ENCODE assay signal across 9 mouse cellular contexts in genomic region chr4:47122051-47122706, GRCm38 (mm10). TPM values are rescaled to one million over a fixed set of nuclear protein-coding genes. Genes with fewer than 3 reads are reported as not detected.
A peak's percentile ranks its signal among the peaks of the same experiment; 100 is the strongest.
DNase-seq lines count a peak whose midpoint lies in the region; ATAC-seq and TF ChIP-seq lines count a peak whose summit lies in the region.
"Had no signal": no experiment of that assay in that cellular context is flagged by ENCODE, and none has a peak within 500 bp of the region (broad histone marks: within the 10 kb centered on the region; RNA-seq: fewer than 3 reads in every experiment).

No protein-coding gene starts in this region.

- intact Hi-C loops in heart, adult 2 months (cut with DNase I), result loop anchor here (5.0 kb wide), 1 partner anchor 55 kb away; no protein-coding TSS in a partner anchor

- H3K9ac ChIP-seq in heart, adult 2 months (ENCODE audit: low read depth, low read length), result no peak overlapping the region
- H3K9ac ChIP-seq in forebrain, postnatal 0 days, result no peak overlapping the region
- H3K9ac ChIP-seq: embryonic facial prominence, embryonic 12.5 days had no signal

- no peak overlapping the region for H3K4me2 ChIP-seq in forebrain, postnatal 0 days (ENCODE audit: low read depth)
- H3K4me2 ChIP-seq: embryonic facial prominence, embryonic 12.5 days had no signal

- DNase-seq in heart, adult 2 months, result peak; percentile 33 to 65
- DNase-seq in heart, embryonic 10.5 days (ENCODE audit: low spot score), result no peak
- peak; percentile 74 for DNase-seq in brain, embryonic 14.5 days (ENCODE audit: low read depth)
- peak; percentile 85 for DNase-seq in forebrain, postnatal 0 days
- DNase-seq in kidney, postnatal 4 days, result peak; percentile 87
- DNase-seq in testis, postnatal 10 days (ENCODE audit: low spot score), result peak; percentile 86

- 59% methylated on average over 13 of the region's 13 CpGs for WGBS in heart, adult 2 months
- 58% methylated on average over 13 of the region's 13 CpGs for WGBS in heart, embryonic 10.5 days
- WGBS in forebrain, postnatal 0 days, result 61% methylated on average over 13 of the region's 13 CpGs

- no peaks in the 10 kb centered on the region for H3K36me3 ChIP-seq in heart, adult 2 months (ENCODE audit: control insufficient read depth, insufficient read depth, low read length)
- H3K36me3 ChIP-seq in heart, embryonic 10.5 days, result no peaks in the 10 kb centered on the region
- no peaks in the 10 kb centered on the region for H3K36me3 ChIP-seq in forebrain, postnatal 0 days (ENCODE audit: insufficient read depth)
- H3K36me3 ChIP-seq: embryonic facial prominence, embryonic 12.5 days had no signal

- peak; percentile 95 for TF ChIP-seq CTCF in heart, adult 2 months (IDR thresholded peaks at IDR 0.05)
- peak; percentile 80 for TF ChIP-seq CTCF in brain, embryonic 14.5 days (IDR thresholded peaks at IDR 0.05; ENCODE audit: borderline replicate concordance, extremely low read depth, insufficient read depth, insufficient read length)
- peak; percentile 89 for TF ChIP-seq CTCF in forebrain, postnatal 0 days (IDR thresholded peaks at IDR 0.05; ENCODE audit: low read depth)

- H3K4me3 ChIP-seq in heart, adult 2 months, result no peak overlapping the region
- H3K4me3 ChIP-seq in heart, embryonic 10.5 days, result no peak overlapping the region
- H3K4me3 ChIP-seq in forebrain, postnatal 0 days (ENCODE audit: low read depth, low read length), result no peak overlapping the region
- H3K4me3 ChIP-seq: embryonic facial prominence, embryonic 12.5 days had no signal

- no peak overlapping the region for H3K27ac ChIP-seq in heart, adult 2 months
- H3K27ac ChIP-seq in heart, embryonic 10.5 days, result no peak overlapping the region
- H3K27ac ChIP-seq in forebrain, postnatal 0 days (ENCODE audit: low read depth, low read length), result no peak overlapping the region
- H3K27ac ChIP-seq: embryonic facial prominence, embryonic 12.5 days had no signal

- TF ChIP-seq EP300 in heart, adult 2 months (IDR thresholded peaks at IDR 0.05; ENCODE audit: insufficient read depth, low read depth, low read length), result no peak

- no peaks in the 10 kb centered on the region for H3K79me2 ChIP-seq in heart, adult 2 months (replicated peaks; ENCODE audit: control insufficient read depth, insufficient read depth, low read length)

- H3K9me3 ChIP-seq in heart, embryonic 10.5 days, result no peaks in the 10 kb centered on the region
- H3K9me3 ChIP-seq in forebrain, postnatal 0 days (ENCODE audit: low read length), result no peaks in the 10 kb centered on the region

- H3K27me3 ChIP-seq in heart, adult 2 months (ENCODE audit: control insufficient read depth, insufficient read depth, low read length), result no peaks in the 10 kb centered on the region
- no peaks in the 10 kb centered on the region; the same call in 1 of the 2 replicates for H3K27me3 ChIP-seq in heart, embryonic 10.5 days (ENCODE audit: insufficient read depth, poor library complexity, severe bottlenecking)
- H3K27me3 ChIP-seq in forebrain, postnatal 0 days (ENCODE audit: insufficient read depth, low read length), result no peaks in the 10 kb centered on the region
- H3K27me3 ChIP-seq: embryonic facial prominence, embryonic 12.5 days had no signal

- no peak for TF ChIP-seq POLR2A in heart, adult 2 months (IDR thresholded peaks at IDR 0.05; ENCODE audit: insufficient read depth, low read depth, low read length)
- TF ChIP-seq POLR2A in brain, embryonic 14.5 days (IDR thresholded peaks at IDR 0.05; ENCODE audit: borderline replicate concordance, extremely low read depth, insufficient read depth, insufficient read length, poor library complexity, severe bottlenecking), result no peak

- H3K4me1 ChIP-seq in heart, adult 2 months (ENCODE audit: control insufficient read depth, insufficient read depth, low read length), result no peaks in the 10 kb centered on the region; the same call in 1 of the 2 replicates
- no peaks in the 10 kb centered on the region for H3K4me1 ChIP-seq in heart, embryonic 10.5 days
- no peaks in the 10 kb centered on the region for H3K4me1 ChIP-seq in forebrain, postnatal 0 days (ENCODE audit: insufficient read depth)
- H3K4me1 ChIP-seq: embryonic facial prominence, embryonic 12.5 days had no signal

- ATAC-seq in CD4-positive, CD25-positive, alpha-beta regulatory T cell, adult 4 months, result peak; percentile 47
- ATAC-seq in forebrain, postnatal 0 days, result peak; percentile 83
- ATAC-seq in megakaryocyte progenitor cell, adult 5-6 weeks (replicated peaks; ENCODE audit: poor library complexity), result peak; percentile 42; the same call in 1 of the 2 replicates

RNA-seq across cellular contexts. Expression of gene Galnt12, which starts 30.5 kb away (rescaled TPM):
- total RNA-seq in heart, adult 2 months (2021), result under 1 TPM; 0.16 to 0.27 TPM
- polyA plus RNA-seq in heart, adult 2 months (2012; rRNA removed), result 0.72 and 0.85 TPM in 2 replicates
- polyA plus RNA-seq in heart, embryonic 10.5 days (2016; fragmentation: Nextera tagmentation; extraction: Ambion mirVana), result 1.3 and 2.2 TPM in 2 replicates
- 1 to 10 TPM; 5.3 to 8.7 TPM for polyA plus RNA-seq in CD4-positive, CD25-positive, alpha-beta regulatory T cell, adult 4 months (2017; shearing (Covaris generic))
- 1.5 and 2.1 TPM in 2 replicates for polyA plus RNA-seq in brain, embryonic 14.5 days (2012; rRNA removed)
- total RNA-seq in forebrain, postnatal 0 days (2014; rRNA removed), result 1.4 and 1.5 TPM in 2 replicates
- 0.84 and 1.2 TPM in 2 replicates for polyA plus RNA-seq in forebrain, postnatal 0 days (2015; fragmentation: Nextera tagmentation; extraction: Ambion mirVana)
- 0.64 and 1.0 TPM in 2 replicates for total RNA-seq in megakaryocyte progenitor cell, adult 5-6 weeks (2015)
- total RNA-seq in megakaryocyte progenitor cell, adult 5-6 weeks (2017), result 1.7 and 1.9 TPM in 2 replicates
